Mouse (Mus musculus) left cerebral cortex, postnatal 10 days (tissue): ENCODE data around the gene Ssx9. TPM values are rescaled to one million over a fixed set of nuclear protein-coding genes. Genes with fewer than 3 reads are reported as not detected.
"Not testable (repeated sequence)": the region's sequence is repeated elsewhere in the genome, so short reads cannot be mapped to it uniquely, and the experiment has no call there.

Experiments used
- DNase-seq, 2 experiments: peaks; one replicate each; pipeline ENCODE4 v3.0.0; 2021 to 2022; ENCODE audit warnings: low spot score in 2 of 2, mixed read lengths in 1 of 2; ENCODE audit errors: extremely low spot score in 1 of 2
- intact Hi-C: fragments of 180-260 bp; cut with DNase I; formaldehyde crosslinking; loops from one replicate; pipeline ENCODE4 v1.15.1; 2025
- total RNA-seq, 2 experiments: library from RNA; stranded (reverse); gene quantifications; 2 replicates each; pipeline ENCODE4 v1.2.3; 2021

Gene Ssx9
- total RNA-seq, result not detected

DNA sequence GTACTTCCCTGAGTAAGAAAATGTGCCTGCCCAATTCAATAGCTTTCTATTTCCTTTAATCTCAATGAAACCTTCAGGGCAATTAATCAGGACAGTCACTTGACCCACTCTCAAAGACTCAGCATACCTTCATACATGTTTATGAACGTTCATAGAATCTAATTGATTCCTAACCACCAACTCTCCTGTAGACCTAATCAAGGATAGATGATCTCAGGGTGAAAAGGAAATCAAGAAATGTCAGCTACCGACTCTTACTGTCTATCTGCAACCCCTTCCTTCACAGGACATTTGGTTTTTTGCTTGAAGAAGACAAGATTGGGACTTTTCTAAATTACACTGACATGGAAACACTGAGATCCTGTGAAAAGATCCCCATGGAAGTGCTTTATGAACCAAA is at the start of gene Ssx9:
TSS of gene Ssx9 (plus strand) at position 301 of the 400 bp plus-strand sequence.
- DNase-seq, intact Hi-C loops: not testable (repeated sequence)

DNA sequence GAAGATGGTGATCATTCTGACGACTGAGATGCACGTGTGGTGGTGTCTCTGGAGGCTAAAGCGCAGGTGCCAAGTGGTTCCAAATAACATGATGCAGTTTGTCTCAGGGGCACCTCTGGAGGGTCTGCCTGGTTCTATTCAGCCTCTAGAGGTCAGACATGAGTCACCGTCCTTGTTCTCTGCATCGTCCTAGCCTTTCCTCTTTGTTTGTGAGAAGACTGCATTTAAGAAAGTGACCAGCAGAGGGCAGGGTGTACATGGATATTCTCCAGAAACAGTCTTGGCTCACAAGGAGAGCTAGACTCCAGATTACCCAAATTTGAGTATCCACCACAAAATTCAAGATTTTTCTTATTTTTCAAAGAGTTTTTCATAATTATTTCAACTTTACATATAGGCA is 15.3 kb upstream of the Ssx9 start:
- intact Hi-C loops, result loop anchor here (5.0 kb wide), 1 partner anchor 121 kb away; no protein-coding TSS in a partner anchor
- DNase-seq, result peak in 1 of 2 experiments; percentile 15

DNA sequence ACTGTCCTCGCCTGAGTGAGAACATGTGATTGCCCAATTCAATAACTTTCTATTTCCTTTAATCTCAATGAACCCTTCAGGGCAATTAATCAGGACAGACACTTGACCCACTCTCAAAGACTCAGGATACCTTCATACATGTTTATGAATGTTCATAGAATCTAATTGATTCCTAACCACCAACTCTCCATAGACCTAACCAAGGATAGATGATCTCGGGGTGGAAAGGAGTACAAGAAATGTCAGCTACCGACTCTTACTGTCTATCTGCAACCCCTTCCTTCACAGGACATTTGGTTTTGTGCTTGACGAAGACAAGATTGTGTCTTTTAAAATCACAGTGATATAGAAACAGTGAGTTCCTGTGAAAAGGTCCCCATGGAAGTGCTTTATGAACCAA is 55.2 kb downstream of the Ssx9 start, which contains the start of gene Ssxb5:
TSS of gene Ssxb5 (plus strand) at position 301 of the 400 bp plus-strand sequence.
- intact Hi-C loops, DNase-seq: not testable (repeated sequence)

Other genes with a start within 250 kb of the Ssx9 start
- gene Gm14459, start 223.5 kb upstream of the Ssx9 start, total RNA-seq, result not detected
- gene Ssxb6, start 200.2 kb upstream of the Ssx9 start, total RNA-seq, result not detected
- gene Ssxb3, start 156.6 kb upstream of the Ssx9 start, total RNA-seq, result not detected
- not detected for gene Ssxb8, start 57.6 kb upstream of the Ssx9 start, total RNA-seq
- gene Ssxb5, start 55.3 kb downstream of the Ssx9 start, total RNA-seq, result not detected
- gene Gm6592, start 95.6 kb downstream of the Ssx9 start, total RNA-seq, result not detected
- not detected for gene Gm5751, start 125.8 kb downstream of the Ssx9 start, total RNA-seq
- gene B630019K06Rik, start 143.9 kb downstream of the Ssx9 start, total RNA-seq, result 10 to 100 TPM; 22.7 to 25.5 TPM
- gene Fthl17b, start 214.5 kb downstream of the Ssx9 start, total RNA-seq, result not detected
- gene Fthl17c, start 228.1 kb downstream of the Ssx9 start, total RNA-seq, result not detected
- gene Fthl17d, start 238.3 kb downstream of the Ssx9 start, total RNA-seq, result not detected